ENCODE assay signal across 1 mouse cellular context in the genomic region with DNA sequence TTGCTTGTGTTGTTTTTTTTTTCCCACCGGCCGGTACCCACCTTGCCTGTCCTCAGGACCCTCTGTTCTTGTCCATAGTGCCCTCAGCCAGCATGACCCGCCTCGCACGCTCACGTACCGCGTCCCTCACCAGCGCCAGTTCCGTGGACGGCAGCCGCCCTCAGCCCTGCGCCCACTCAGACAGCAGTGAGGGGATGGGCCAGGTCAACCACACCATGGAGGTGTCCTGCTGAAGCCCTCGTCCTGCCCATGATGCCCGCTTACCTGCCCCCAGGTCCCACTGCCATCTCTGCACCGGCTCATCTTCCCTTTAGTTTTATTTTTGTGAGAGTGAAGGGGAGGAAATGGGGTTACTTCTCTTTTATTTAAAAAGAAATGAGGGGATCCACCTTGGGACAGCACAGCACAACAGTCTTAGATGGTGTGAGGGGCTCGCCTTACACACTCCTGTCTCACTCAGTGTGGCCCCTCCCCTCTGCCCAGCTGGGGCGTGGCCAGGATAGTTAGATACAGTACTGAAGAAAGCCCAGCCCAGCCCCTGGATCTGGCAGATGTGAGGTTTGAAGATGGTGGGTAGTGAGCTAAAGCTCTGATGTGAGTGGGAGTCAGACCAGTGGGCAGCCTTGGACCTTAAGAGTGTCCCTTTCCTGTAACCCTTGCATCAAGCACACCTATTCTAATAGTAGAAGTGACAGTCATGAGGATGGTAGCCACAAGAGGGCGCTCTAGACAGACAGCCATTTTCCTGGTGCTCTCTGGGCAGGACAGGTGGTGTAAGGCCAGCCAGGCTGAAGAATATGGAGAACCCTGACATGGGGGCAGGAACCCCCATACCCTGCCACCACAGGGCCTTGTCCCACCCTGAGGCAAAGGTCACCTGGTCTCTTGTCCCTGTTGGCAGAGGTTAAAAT.
TF ChIP-seq lines count a peak whose summit lies in the region.

No protein-coding gene starts in this region.

TF ChIP-seq in MEL, 35 proteins besides CTCF, POLR2A, EP300 and RAD21 (continued from another document):
- TF ChIP-seq HCFC1 (IDR thresholded peaks at IDR 0.05; ENCODE audit: low read depth, low read length) (peak; percentile 44; the same call in 1 of the 2 replicates), MXI1 (IDR thresholded peaks at IDR 0.05; ENCODE audit: low read depth, low read length) (peak; percentile 44), POLR2AphosphoS2 (IDR thresholded peaks at IDR 0.05; ENCODE audit: low read length) (no peak), SMC3 (IDR thresholded peaks at IDR 0.05; ENCODE audit: low read depth, low read length) (peak; percentile 83), E2F4 (IDR thresholded peaks at IDR 0.05; ENCODE audit: borderline replicate concordance, low read depth, low read length) (no peak), ELF1 (IDR thresholded peaks at IDR 0.05; ENCODE audit: low read depth, low read length) (peak; percentile 38; the same call in 1 of the 2 replicates), ZNF384 (IDR thresholded peaks at IDR 0.05; ENCODE audit: low read depth, low read length) (no peak)
